Mouse (Mus musculus) adrenal gland, adult (tissue): ENCODE measurements at regions not wholly inside any gene's neighbourhood (a gene's known extent, or its start where the extent isn't known, plus 50 kb on each side); places are given as distances from the start of the nearest gene placed in this dataset.

Experiments used
- DNase-seq, 2 experiments: peaks; one replicate each; pipeline ENCODE4 v3.0.0; 2022 to 2023; ENCODE audit warnings: low spot score in 1 of 2; ENCODE audit not compliant: inconsistent age in 2 of 2

- DNase-seq = peak; percentile 49 to 83
Observed at GRCm38 (mm10) chrX:51913247-51913646, 59.3 kb downstream of the 1700080O16Rik start.

- peak; percentile 25 to 70 for DNase-seq
Observed at GRCm38 (mm10) chrX:51911566-51911965, 61.0 kb downstream of the 1700080O16Rik start.

GRCm38 (mm10) chrX:51910576-51910975, 62.0 kb downstream of the 1700080O16Rik start:
- DNase-seq = no peak

- no peak for DNase-seq
Observed at GRCm38 (mm10) chrX:51898445-51898844, 74.1 kb downstream of the 1700080O16Rik start.

- no peak for DNase-seq
Observed at GRCm38 (mm10) chrX:51897059-51897458, 75.5 kb downstream of the 1700080O16Rik start.

GRCm38 (mm10) chrX:51895646-51896190, 76.9 kb downstream of the 1700080O16Rik start:
- DNase-seq = peak in 1 of 2 experiments; percentile 31

- DNase-seq = no peak
Observed at GRCm38 (mm10) chrX:51892716-51893115, 79.9 kb downstream of the 1700080O16Rik start.

- DNase-seq = no peak
Observed at GRCm38 (mm10) chrX:51886129-51886528, 85.1 kb upstream of the Usp26 start.
